Mouse (Mus musculus) right cerebral cortex, postnatal 36 days (tissue): ENCODE data around the gene Napsa.

Experiments used
- DNase-seq, 2 experiments: peaks; one replicate each; pipeline ENCODE4 v3.0.0; 2022; ENCODE audit warnings: low spot score in 2 of 2, mixed read lengths in 1 of 2

The Napsa gene

DNA sequence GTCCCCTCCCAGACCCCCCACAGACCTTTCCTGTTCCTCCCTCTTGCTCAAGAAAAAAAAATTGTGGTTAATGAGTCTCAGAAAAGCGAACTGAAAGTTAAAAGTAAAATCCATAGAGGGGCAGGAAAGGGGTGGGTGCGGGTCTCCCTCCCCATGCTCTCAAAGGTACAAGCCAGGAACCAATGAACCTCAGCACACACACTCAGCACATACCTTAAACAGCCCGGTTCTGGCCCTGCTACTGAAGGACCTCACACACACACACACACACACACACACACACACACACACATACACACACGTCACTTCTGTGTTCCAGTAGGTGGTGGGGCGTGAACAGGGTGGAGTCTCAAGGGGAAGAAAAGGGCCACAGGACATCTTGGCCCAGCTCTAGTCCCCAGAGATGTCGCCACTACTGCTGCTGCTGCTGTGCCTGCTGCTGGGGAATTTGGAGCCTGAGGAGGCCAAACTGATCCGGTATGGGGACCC lies at the start of gene Napsa:
Gene Napsa, plus strand, starts transcription at position 168 of the 489 bp plus-strand sequence.
- no peak for DNase-seq

- no peak for DNase-seq
Observed at GRCm38 (mm10) chr7:44523056-44523455, 49.1 kb upstream of the Napsa start.

DNA sequence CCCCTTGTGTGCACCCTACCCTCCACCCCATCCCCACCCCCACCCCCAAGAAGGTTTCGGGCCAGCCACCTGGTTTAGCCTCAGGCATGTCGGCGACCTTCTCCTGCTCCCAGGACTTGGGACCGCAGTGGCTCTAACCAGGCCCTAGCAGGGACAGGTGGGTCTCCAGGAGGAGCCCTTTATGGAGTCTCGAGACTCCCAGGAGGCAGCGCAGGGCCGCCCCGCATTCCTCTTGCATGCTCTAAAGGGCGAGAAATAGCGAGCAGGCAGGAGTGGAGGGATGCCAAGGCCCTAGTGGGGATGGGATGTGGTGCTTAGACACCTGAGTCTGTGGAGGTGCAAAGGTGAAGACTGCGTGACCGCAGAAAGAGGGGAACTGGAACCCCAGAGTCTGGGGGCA lies 47.7 kb upstream of the Napsa start, which contains the start of gene Mybpc2:
Gene Mybpc2, minus strand, starts transcription at position 155 of the 400 bp plus-strand sequence.
- DNase-seq: no peak

- no peak for DNase-seq
Observed at GRCm38 (mm10) chr7:44525126-44525832, 46.9 kb upstream of the Napsa start.

GRCm38 (mm10) chr7:44526414-44527154 lies 45.6 kb upstream of the Napsa start:
- DNase-seq: no peak

GRCm38 (mm10) chr7:44527483-44528398 lies 44.4 kb upstream of the Napsa start:
- DNase-seq: peak; percentile 62 to 78

- no peak for DNase-seq
Observed at GRCm38 (mm10) chr7:44529518-44529917, 42.7 kb upstream of the Napsa start.

GRCm38 (mm10) chr7:44530507-44530906 lies 41.7 kb upstream of the Napsa start:
- no peak for DNase-seq

DNA sequence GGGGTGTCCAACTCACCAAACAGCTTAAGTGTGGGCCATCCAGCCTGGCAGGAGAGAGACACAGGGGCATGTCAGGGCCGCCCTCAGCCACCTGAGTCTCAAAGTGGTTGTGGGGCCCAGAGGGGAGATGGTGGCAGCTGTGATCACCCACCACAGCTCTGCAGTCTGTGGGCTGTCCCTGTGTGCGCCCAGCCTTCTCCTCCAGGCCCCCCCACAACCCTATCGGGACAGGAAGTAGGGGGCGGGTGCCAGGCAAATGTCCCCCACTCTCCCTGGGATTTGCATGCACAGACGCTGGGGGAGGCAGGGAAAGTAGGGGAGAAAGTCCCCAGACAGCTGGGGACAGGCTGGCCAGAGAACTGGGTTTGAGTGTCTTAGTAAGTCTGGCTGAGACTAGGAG lies 41.0 kb upstream of the Napsa start:
- DNase-seq: no peak

DNA sequence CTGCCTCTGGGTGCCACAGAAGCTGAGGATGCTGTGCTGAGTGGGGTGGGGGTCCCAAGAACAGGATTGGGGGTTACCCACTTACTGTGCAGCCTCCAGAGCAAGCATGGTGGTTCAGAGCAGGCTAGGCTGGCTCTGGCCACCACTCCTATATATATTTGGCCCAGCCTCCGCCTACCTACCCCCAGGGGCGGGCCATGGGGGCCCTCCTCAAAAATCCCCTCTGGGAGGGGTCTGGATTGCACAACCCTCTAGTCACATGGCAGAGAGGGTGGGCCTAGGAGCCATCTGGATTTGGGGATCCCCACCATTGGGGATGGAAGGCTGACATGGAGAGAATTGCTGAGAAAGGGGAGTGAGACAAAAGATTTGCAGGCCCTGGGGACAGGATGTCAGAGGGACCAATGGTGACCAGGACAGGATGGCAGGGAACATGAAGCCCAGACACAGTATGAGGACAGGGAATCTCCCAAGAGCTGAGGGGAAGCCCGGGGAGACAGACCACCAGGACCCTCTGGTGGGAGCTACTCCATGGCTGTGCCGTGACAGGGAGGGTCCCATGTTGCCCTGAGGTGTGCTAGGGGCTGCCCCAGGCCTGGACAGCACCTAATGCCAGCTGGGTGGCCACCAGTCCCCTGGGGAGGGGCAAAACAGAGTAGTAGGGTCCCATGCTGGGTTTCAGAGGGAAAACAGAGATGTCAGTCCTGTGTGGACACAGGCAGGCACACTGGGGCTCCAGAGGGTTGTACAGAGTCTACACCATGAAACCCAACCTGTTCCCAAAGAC lies 40.0 kb upstream of the Napsa start, which contains the start of gene Spib:
Gene Spib, minus strand, starts transcription at position 126 of the 787 bp plus-strand sequence.
- DNase-seq: no peak

GRCm38 (mm10) chr7:44532918-44533745 lies 39.0 kb upstream of the Napsa start:
- DNase-seq: no peak

DNA sequence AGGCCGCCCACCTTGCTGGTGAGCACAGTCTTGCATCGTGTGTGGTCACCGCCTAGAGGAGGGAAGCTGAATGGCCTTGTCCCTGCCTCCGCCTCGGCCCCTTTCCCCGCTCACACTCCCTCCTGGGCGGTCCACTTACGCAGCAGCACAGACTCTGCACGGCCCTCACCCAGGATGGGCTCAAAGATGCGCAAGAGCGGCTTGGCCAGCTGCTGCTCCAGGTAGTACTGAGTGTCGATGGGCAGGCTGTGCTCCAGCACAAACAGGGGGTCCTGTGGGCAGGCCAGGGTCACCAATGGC lies 38.5 kb upstream of the Napsa start:
- no peak for DNase-seq

GRCm38 (mm10) chr7:44534242-44534641 lies 37.9 kb upstream of the Napsa start:
- no peak for DNase-seq

DNA sequence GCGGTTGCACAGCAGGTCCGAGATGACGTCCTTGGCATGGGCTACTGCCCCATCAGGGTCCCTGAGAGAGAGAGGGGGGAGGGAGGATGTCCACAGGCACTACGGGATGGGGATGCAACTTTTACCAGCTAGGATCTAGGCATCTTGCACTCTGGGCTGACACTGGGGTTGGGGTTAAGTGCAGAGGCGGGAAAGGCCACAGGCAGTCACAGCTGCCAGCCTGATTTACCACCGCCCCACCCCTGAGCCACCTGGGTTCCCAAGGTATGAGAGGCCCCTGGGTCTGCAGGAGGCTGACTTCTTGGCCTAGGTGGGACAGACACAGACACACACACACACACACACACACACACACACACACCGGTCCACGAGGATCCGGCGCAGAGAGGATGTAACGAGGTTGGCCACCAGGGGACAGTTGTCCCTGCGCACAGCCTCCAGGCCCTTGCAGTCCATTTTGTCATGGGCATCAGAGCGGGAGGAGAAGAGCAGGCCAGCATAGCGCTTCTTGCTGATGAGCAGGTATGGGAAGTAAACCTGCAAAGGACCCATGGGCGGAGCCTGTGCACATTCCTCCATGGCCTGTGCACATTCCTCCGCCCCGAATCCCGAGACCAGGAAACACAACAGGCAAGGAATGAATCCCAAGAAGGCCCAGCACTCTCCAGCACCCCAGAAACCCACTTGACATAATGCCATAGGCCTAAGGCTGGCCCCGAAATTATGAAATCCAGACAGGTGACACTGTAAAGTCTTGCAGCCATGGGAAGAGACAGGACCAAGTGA lies 37.3 kb upstream of the Napsa start:
- no peak for DNase-seq

- DNase-seq: no peak
Observed at GRCm38 (mm10) chr7:44535657-44536589, 36.3 kb upstream of the Napsa start.

DNA sequence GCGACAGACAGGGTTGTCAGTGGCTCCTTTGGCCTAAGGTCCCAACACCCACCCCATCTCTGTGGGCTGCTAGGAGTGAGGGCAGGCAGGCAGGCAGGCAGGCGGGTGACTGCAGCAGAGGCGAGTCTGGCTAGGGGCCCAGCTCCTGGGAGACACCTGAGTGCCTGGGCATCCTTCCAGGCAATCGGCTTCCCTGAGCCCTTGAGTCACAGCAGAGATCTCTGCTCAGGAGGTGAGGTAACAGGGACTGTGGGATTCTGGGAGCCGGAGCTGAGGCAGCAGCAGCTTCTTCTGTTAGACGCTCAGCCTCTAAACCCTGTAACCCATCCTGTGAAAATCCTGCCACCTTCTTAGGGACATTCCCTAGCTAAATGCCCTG lies 35.6 kb upstream of the Napsa start:
- peak in 1 of 2 experiments; percentile 40 for DNase-seq

- no peak for DNase-seq
Observed at GRCm38 (mm10) chr7:44537009-44537408, 35.2 kb upstream of the Napsa start.

- no peak for DNase-seq
Observed at GRCm38 (mm10) chr7:44537496-44537895, 34.7 kb upstream of the Napsa start.
